Mouse (Mus musculus) hindbrain, embryonic 12.5 days (tissue): ENCODE data around the gene Coq9. TPM values are rescaled to one million over a fixed set of nuclear protein-coding genes. Genes with fewer than 3 reads are reported as not detected.

Experiments
- ATAC-seq: fragments of 200-750 bp; cut with Nextera tagmentation; 2 replicates; pipeline ENCODE4 v1.8.0; 2017; ENCODE audit warnings: moderate TSS enrichment; ENCODE audit not compliant: low FRiP score
- H3K27ac ChIP-seq: fragments of 300-500 bp; sonication (generic); 2 replicates; pipeline ENCODE4 v1.5.1; 2016; ENCODE audit warnings: mild to moderate bottlenecking
- H3K27me3 ChIP-seq: fragments of 300-500 bp; sonication (generic); 2 replicates; pipeline ENCODE4 v1.6.1; 2016; ENCODE audit warnings: mild to moderate bottlenecking
- H3K36me3 ChIP-seq: fragments of 300-500 bp; sonication (generic); 2 replicates; pipeline ENCODE4 v1.6.1; 2016; ENCODE audit warnings: mild to moderate bottlenecking
- H3K4me1 ChIP-seq: fragments of 300-500 bp; sonication (generic); 2 replicates; pipeline ENCODE4 v1.6.1; 2016
- H3K4me2 ChIP-seq: fragments of 300-500 bp; sonication (generic); replicated peaks from 2 replicates; pipeline ENCODE4 v1.6.1; 2016; ENCODE audit warnings: mild to moderate bottlenecking
- H3K4me3 ChIP-seq: fragments of 300-500 bp; sonication (generic); 2 replicates; pipeline ENCODE4 v1.5.1; 2016; ENCODE audit warnings: mild to moderate bottlenecking
- H3K9ac ChIP-seq: fragments of 300-500 bp; sonication (generic); 2 replicates; pipeline ENCODE4 v1.6.1; 2016; ENCODE audit warnings: mild to moderate bottlenecking, moderate library complexity
- H3K9me3 ChIP-seq: fragments of 300-500 bp; sonication (generic); replicated peaks from 2 replicates; pipeline ENCODE4 v1.6.1; 2016; ENCODE audit warnings: mild to moderate bottlenecking
- WGBS: fragments of 180-500 bp; shearing (Covaris S2); methylation state at CpG from one replicate; pipeline ENCODE4 v1.1.7; 2016; 5-methylcytosine and 5-hydroxymethylcytosine counted together
- polyA plus RNA-seq: library from polyadenylated mRNA; unstranded; fragments of >200 nt; fragmentation: Nextera tagmentation; extraction: Ambion mirVana; gene quantifications from 2 replicates; pipeline ENCODE4 v1.2.1, GENCODE M21; 2016

Coq9 gene
- 52.6 and 55.3 TPM in 2 replicates for polyA plus RNA-seq

DNA sequence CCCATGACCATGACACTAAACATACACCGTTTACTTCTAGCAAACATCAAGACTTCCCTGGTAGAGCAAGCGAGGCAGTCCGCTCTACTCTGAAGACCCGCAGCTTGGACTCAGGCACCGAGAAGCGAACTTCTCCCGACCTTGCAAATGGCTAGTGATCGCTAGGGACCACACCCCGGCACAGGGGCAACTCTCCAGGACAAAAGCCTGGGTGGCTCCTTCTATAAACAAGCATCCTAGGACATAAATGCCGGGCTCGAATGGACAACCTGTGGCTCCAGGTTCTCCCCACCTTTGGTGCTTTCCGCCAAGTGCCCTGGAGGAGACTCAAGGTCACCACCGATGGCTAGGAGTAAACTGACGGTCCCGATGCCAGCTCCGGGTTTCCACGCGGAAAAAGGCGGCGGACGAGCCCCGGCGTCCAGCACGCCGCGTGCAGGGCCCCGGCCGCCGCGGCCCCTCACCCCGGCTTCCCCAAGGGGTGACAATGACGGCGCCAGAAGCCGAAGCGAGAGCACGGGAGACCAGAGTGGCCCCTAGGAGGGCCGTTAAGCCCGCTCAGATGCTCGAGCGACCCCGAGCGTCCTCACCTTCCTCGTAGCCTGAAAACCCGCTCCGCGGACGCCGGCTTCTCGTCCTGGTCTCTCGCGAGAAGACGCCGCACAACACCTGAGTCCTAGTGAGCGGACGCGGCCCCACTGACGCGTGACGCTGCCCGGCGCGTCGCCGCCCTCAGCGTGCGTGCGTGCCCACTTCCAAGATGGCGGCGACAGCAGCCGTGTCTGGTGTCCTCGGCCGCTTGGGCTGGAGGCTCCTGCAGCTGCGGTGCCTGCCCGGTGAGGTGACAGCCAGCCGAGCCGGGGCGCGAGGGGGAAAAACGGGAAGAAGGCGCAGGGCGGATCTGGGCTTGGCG lies at the start of gene Coq9, which contains the start of gene Ciapin1:
Gene Coq9, plus strand, starts transcription at position 660 of the 913 bp plus-strand sequence.
Gene Ciapin1, minus strand, starts transcription at position 697 of the 913 bp plus-strand sequence.
- H3K27me3 ChIP-seq, result no peaks in the 10 kb centered on the region
- peak within 1 kb of the TSS; percentile 90 for H3K4me3 ChIP-seq
- H3K9me3 ChIP-seq, result no peaks in the 10 kb centered on the region
- H3K36me3 ChIP-seq, result no peaks in the 10 kb centered on the region
- ATAC-seq, result peak; percentile 98
- H3K4me1 ChIP-seq, result peaks cover 16% of the 10 kb centered on the region
- peak within 1 kb of the TSS; percentile 91 for H3K27ac ChIP-seq
- WGBS, result 1% methylated on average over 77 of the region's 82 CpGs
- peak within 1 kb of the TSS; percentile 84 for H3K4me2 ChIP-seq
- H3K9ac ChIP-seq, result peak within 1 kb of the TSS; percentile 90

DNA sequence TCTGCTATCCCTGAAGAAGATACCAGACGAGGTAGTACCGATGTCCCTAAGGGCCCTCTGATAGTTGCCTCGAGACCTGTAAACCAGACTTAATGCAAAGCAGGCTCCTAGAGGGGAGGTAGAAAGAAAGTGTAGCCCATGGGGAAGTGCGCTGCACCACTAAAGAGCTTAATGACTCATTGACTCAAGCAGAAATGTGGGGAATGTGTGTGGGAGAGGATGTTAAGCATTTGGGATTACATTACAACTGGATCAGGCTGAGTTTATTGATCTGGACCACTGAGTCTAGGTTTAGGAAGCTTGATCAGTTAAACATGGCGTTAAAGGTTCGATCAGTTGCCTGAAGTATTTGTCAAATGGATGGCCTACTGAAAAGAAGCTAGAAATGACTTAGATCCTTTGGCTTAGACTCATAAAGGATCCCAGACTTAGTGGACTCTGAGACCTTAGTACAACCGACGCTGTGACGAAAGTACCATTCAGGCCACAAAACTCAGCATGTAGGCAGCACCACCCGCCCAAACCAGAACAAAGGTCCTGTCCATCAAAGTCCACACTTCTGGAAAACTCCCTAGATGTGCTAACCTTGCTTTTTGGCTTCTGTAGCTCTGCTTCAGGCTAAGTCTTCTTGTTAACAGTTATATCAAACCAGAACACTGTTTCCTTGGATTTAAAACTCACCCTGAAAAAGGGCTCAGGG lies 48.7 kb upstream of the Coq9 start:
- no peak for ATAC-seq
- Histone ChIP-seq H3K36me3 (no peaks in the 10 kb centered on the region), H3K4me3 (no peak overlapping the region), H3K9ac (no peak overlapping the region), H3K9me3 (no peaks in the 10 kb centered on the region), H3K4me1 (no peaks in the 10 kb centered on the region), H3K27ac (no peak overlapping the region), H3K4me2 (no peak overlapping the region), H3K27me3 (no peaks in the 10 kb centered on the region)
- WGBS, result 62% methylated on average over 10 of the region's 10 CpGs

DNA sequence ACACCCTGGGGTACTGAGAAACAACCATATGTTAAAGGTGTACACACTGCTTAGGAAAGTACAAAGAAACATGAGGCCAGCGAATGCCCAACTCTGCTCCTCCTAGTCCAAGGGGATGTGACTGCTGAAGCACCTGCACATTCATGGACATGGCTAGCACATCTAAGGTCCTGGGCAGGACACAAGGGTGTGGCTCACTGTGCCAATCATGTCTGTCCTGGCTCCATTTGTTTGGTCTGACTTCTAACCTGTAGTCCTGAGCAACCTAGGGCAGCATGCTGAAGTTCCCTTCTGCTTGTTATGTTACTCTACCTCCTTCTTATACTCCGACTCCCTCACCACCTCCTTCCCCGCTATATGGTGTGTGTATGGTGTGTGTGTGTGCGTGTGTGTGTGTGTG lies 43.8 kb upstream of the Coq9 start:
- Histone ChIP-seq H3K4me3 (no peak overlapping the region), H3K9ac (no peak overlapping the region), H3K27ac (no peak overlapping the region), H3K4me1 (no peaks in the 10 kb centered on the region), H3K36me3 (no peaks in the 10 kb centered on the region), H3K4me2 (no peak overlapping the region), H3K9me3 (no peaks in the 10 kb centered on the region), H3K27me3 (no peaks in the 10 kb centered on the region)
- WGBS, result 87% methylated on average over 4 of the region's 4 CpGs
- ATAC-seq, result no peak

DNA sequence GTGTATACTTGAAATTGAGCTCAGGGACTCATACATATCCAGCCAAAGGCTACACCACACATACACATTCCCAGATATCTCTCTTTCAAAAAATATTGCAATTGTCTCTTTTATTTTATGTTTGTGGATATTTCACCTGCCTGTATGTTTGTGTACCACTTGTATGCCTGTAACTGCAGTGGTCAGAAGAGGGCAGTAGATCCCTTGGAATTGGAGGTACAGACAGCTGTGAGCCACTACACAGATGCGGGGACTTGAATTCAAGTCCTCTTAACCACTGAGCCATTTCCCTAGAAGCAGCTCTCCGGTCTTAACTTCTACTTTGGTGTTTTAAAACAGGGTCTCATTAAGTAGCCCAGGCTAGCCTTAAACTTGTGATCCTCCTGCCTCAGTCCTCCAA lies 43.3 kb upstream of the Coq9 start:
- Histone ChIP-seq H3K9me3 (no peaks in the 10 kb centered on the region), H3K4me2 (no peak overlapping the region), H3K27me3 (no peaks in the 10 kb centered on the region), H3K4me1 (no peaks in the 10 kb centered on the region), H3K27ac (no peak overlapping the region), H3K36me3 (no peaks in the 10 kb centered on the region), H3K9ac (no peak overlapping the region), H3K4me3 (no peak overlapping the region)
- no peak for ATAC-seq
- WGBS, result 95% methylated on average over 2 of the region's 2 CpGs

DNA sequence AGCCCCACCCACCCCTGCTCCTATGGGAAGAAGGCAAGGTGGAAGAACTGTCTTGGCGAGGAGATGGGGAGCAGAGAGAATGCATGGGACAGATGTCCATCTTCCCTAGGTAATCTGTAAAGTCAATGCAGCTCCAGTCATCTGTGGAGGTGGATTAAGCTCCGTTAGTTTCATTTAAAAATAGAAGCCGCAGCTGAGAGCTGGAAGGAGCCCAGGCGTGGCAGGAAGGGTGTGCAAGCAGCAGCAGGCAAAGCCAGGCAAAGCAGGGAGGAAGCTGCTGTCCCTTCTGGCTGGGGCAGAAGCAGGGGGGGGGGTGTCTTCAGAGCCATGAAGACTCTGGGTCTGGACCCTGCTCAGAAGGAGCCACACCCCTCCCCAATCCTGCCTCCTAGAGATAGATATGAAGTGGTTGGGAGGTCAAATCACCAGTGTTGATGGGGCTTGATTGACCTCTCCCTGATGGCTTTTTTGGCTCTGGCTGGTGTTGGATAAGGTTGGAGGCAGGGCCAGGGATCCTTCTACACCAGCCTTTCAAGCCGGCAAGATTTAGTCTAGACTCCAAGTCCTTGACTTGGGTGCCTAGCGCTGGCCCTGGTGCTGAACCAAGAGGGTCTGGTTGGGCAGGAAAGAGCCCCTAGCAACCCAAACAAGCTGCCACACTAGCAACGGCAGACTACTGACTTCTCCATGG lies 37.7 kb upstream of the Coq9 start:
- no peak for ATAC-seq
- 0 out of 2 replicates have a peak, but pooled peaks cover 2% of the 10 kb centered on the region for H3K27me3 ChIP-seq
- H3K27ac ChIP-seq, result no peak overlapping the region
- H3K4me2 ChIP-seq, result no peak overlapping the region
- 68% methylated on average over 7 of the region's 7 CpGs for WGBS
- peaks cover 2% of the 10 kb centered on the region; the same call in 1 of the 2 replicates for H3K4me1 ChIP-seq
- H3K36me3 ChIP-seq, result no peaks in the 10 kb centered on the region
- H3K4me3 ChIP-seq, result no peak overlapping the region
- no peaks in the 10 kb centered on the region for H3K9me3 ChIP-seq
- no peak overlapping the region for H3K9ac ChIP-seq

DNA sequence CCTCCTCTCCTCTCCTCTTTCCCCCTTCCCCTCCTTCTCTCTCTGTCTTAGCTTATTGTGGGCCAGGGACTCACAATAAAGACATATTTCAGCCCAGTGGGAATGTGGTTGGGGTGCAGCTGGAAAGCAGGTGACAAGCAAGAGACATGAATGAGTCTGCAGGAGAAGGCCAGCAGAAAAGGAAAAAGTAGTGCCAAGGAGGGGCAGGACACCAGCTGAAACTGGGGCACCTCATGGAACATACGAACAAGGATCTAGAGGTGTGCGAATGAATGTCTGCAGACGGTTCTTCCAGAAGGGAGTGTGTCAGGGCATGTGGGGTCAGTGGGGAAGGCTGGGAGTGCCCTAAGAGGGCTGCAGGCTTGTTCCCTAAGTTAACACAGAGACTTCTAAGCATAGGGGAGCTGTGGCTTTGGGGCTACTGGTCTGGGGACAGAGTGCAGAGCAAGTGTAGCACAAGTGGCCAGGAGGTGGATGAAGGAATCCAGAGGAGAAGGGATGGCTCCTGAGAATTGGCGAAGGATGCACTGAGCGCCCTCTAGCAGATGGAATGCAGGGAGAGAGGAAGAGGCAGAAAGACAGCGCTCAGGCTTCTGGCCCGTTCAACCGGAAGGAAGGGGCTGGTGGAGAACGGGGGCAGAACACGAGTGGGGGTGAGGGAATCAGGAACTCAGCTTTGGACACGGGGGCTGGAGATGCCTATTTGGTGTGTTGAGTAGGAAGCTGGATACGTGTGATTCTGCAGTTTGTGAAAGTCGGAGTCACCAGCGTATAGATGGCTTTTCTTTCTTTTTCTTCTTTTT lies 36.6 kb upstream of the Coq9 start:
- no peaks in the 10 kb centered on the region for H3K9me3 ChIP-seq
- 49% methylated on average over 14 of the region's 14 CpGs for WGBS
- no peak overlapping the region for H3K4me2 ChIP-seq
- H3K27ac ChIP-seq, result no peak overlapping the region
- H3K36me3 ChIP-seq, result no peaks in the 10 kb centered on the region
- no peak overlapping the region for H3K9ac ChIP-seq
- 0 out of 2 replicates have a peak, but pooled peaks cover 2% of the 10 kb centered on the region for H3K27me3 ChIP-seq
- ATAC-seq, result no peak
- peaks cover 2% of the 10 kb centered on the region; the same call in 1 of the 2 replicates for H3K4me1 ChIP-seq
- no peak overlapping the region for H3K4me3 ChIP-seq

DNA sequence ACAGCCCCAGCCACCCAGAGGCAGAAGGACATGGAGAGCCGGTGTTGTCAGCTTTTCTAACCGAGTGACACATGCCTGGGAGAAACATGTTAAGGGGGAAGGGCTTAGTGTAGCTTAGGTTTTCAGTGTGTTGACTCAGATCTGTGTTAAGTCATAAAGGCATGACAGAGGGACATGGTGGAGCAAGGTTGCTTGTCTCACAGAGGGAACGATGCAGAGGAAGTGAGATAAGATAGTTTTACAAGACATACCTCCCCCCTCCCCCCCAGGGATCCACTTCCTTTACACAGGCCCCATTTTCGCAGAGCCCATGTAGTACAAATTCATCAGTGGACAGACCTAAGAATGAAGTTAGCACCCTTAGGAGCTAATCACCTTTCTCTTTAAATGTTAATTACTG lies 35.7 kb upstream of the Coq9 start:
- no peaks in the 10 kb centered on the region for H3K36me3 ChIP-seq
- H3K27me3 ChIP-seq, result peaks cover 2% of the 10 kb centered on the region; the same call in 1 of the 2 replicates
- H3K9me3 ChIP-seq, result no peaks in the 10 kb centered on the region
- 80% methylated on average over 4 of the region's 4 CpGs for WGBS
- H3K27ac ChIP-seq, result no peak overlapping the region
- peaks cover 5% of the 10 kb centered on the region for H3K4me1 ChIP-seq
- no peak overlapping the region for H3K9ac ChIP-seq
- no peak overlapping the region for H3K4me2 ChIP-seq
- H3K4me3 ChIP-seq, result no peak overlapping the region
- no peak for ATAC-seq

DNA sequence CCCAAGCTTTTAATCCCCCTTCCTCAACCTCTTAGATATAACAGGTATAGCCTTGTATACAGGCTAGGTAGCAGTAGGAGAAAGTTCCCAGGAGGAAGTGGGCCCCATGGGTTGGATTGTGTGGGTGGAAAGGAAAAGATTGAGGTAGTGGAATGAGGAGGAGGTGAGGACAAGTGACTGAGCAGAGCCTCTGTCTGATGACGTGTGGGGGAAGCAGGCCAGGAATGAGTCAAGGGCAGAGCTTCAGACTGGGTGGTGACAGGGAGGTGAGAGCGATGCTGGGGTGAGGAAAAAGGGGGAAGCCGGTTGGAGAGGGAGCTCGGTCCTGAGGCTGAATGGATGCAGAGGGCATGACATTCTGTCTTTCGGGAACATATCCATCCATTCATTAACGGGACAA lies 34.6 kb upstream of the Coq9 start:
- no peak overlapping the region for H3K4me3 ChIP-seq
- H3K4me1 ChIP-seq, result peaks cover 8% of the 10 kb centered on the region
- no peaks in the 10 kb centered on the region for H3K36me3 ChIP-seq
- no peak overlapping the region for H3K27ac ChIP-seq
- no peak for ATAC-seq
- WGBS, result 70% methylated on average over 6 of the region's 6 CpGs
- H3K9me3 ChIP-seq, result no peaks in the 10 kb centered on the region
- H3K4me2 ChIP-seq, result no peak overlapping the region
- no peak overlapping the region for H3K9ac ChIP-seq
- H3K27me3 ChIP-seq, result peaks cover 2% of the 10 kb centered on the region; the same call in 1 of the 2 replicates

DNA sequence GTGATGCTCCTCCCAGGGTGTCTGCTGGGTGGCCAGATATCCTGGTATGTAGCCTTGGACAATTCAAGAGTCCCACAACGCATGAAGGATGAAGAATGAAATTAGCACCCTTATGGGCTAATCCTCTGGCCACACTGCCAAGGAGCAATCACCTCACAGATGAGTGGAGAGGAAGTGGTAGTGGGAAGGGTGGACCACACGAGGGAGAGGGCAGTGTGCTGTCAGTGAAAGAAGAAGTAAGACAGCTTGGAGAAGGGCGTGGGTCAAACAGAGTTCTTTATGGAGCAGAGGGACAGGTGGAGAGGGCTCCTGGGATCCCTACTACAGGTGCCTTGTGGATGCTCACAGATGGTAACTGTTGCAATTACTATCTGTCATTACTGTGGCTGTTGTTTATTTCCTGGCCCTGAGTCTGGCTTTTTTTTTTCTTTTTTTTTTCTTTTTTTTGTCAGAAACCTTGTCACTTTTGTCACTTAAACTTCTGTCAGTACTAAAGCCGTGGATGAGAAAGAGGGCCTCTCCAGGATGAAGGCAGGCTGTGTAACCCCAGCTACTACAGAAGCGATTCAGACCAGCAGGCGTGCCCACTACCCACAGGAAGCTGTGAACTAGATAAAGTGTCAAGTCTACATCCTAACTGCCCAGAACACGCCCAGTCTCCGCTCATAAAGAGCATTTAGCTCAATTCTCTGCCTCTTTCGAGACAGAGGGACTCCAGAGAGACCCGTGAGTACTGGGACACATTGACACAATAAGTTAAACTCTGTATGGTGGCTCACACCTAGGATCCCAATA lies 33.4 kb upstream of the Coq9 start:
- Histone ChIP-seq H3K36me3 (no peaks in the 10 kb centered on the region), H3K27ac (no peak overlapping the region), H3K9me3 (no peaks in the 10 kb centered on the region), H3K4me1 (peaks cover 8% of the 10 kb centered on the region), H3K4me2 (no peak overlapping the region), H3K4me3 (no peak overlapping the region), H3K9ac (no peak overlapping the region), H3K27me3 (peaks cover 2% of the 10 kb centered on the region; the same call in 1 of the 2 replicates)
- ATAC-seq, result no peak
- 79% methylated on average over 10 of the region's 10 CpGs for WGBS

DNA sequence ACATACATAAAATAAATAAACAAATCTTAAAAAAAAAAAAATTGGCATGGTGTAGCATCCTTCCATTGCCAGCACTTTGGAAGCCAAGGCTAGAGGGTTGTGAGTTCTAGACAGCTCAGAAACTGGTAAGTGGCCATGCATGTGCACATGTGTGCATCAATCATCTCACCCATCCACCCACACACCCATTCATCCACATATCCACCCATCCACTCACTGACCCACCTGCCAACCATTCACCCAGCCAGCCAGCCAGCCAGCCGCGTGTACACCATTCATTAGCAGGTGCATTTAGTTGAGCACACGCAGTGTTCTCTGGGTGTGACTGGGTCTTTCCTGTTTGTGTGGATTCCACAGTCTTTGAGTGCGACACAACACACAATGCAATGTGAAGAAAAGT lies 32.3 kb upstream of the Coq9 start:
- no peaks in the 10 kb centered on the region for H3K9me3 ChIP-seq
- H3K27ac ChIP-seq, result no peak overlapping the region
- no peak overlapping the region for H3K4me2 ChIP-seq
- no peak overlapping the region for H3K4me3 ChIP-seq
- peaks cover 2% of the 10 kb centered on the region; the same call in 1 of the 2 replicates for H3K27me3 ChIP-seq
- H3K9ac ChIP-seq, result no peak overlapping the region
- WGBS, result 43% methylated on average over 4 of the region's 4 CpGs
- H3K4me1 ChIP-seq, result peaks cover 8% of the 10 kb centered on the region
- H3K36me3 ChIP-seq, result no peaks in the 10 kb centered on the region
- ATAC-seq, result no peak

DNA sequence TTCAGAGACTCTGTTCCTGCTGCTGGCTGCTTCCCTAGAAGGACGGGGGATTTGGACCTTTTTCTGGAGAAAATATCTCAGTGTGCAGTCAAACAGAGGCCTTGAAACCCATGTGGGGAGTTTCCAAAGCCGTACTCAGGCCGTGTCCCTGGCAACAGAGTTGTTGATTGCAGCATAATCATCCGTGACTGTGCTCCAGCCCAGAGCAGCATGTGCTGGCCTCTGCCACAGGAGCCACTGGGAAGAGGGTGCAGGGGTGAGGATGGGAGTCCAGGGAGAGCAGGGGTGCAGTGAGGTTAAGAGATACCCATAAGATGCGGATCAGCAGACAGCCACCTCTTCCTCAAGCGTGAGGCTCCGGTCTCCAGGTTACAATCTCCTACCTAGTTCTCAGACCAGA lies 30.6 kb upstream of the Coq9 start:
- Histone ChIP-seq H3K4me1 (peaks cover 8% of the 10 kb centered on the region), H3K36me3 (no peaks in the 10 kb centered on the region), H3K27me3 (peaks cover 2% of the 10 kb centered on the region; the same call in 1 of the 2 replicates), H3K9me3 (no peaks in the 10 kb centered on the region), H3K27ac (no peak overlapping the region), H3K4me3 (no peak overlapping the region), H3K4me2 (no peak overlapping the region), H3K9ac (no peak overlapping the region)
- 57% methylated on average over 7 of the region's 7 CpGs for WGBS
- ATAC-seq, result no peak
